Mouse (Mus musculus) Muller cell, postnatal 12 days (primary cell): ENCODE data around the gene Epb41l3.
"Not testable (repeated sequence)": the region's sequence is repeated elsewhere in the genome, so short reads cannot be mapped to it uniquely, and the experiment has no call there.

Experiments used
- DNase-seq: peaks from one replicate; pipeline ENCODE4 v3.0.0-alpha.2; 2015; ENCODE audit errors: inconsistent ontology term

Epb41l3 gene

DNA sequence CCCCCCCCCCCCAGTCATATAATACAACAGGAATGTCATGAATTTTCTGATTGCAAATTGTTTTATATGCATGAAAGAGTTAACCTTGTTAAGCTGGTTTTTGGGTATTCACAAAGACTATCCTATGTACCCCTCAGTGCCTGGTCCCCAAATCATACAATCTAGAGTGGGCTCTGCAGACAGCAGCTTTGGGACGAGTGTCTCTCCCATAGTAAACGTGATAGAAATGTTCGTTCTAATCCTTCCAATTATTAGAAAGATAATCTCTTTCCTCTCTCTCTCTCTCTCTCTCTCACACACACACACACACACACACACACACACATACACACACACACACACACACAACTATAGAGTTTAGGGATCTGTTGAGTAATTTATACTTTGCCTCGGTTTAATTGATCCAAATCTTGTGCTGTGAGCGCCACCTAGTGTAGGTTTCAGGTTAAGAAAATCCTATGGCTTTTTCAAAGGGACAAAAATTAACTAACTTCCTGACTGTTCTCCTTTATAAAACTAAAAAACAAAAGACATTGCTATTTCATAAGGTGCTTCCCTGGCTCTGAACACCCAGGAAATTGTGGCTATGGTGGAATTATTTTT is 30.4 kb downstream of the Epb41l3 start:
- DNase-seq: peak; percentile 36

GRCm38 (mm10) chr17:69109216-69109615 is 33.7 kb downstream of the Epb41l3 start:
- DNase-seq: peak; percentile 48

- DNase-seq: no peak
Observed at GRCm38 (mm10) chr17:69112232-69112631, 36.7 kb downstream of the Epb41l3 start.

DNA sequence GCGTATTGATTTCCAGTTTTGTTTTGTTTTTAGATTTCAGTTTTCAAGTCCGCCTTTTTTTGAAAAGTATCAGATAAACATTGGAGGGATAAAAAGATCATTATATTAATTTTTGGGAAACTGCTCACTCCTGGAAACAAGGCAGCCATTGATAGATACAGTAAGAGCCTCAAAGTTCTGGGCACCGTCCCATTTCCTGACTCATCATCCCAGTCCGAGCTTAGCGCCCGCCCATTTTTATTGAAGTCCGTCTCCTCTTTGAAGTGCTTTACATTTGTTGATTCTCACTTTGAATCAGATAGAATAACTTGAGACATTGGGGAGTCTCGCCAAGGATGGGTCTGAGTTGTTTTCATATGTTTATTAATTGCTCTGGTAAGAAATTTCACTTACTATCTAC is 43.7 kb downstream of the Epb41l3 start:
- peak; percentile 88 for DNase-seq

GRCm38 (mm10) chr17:69120533-69121358 is 45.3 kb downstream of the Epb41l3 start:
- peak; percentile 22 for DNase-seq

DNA sequence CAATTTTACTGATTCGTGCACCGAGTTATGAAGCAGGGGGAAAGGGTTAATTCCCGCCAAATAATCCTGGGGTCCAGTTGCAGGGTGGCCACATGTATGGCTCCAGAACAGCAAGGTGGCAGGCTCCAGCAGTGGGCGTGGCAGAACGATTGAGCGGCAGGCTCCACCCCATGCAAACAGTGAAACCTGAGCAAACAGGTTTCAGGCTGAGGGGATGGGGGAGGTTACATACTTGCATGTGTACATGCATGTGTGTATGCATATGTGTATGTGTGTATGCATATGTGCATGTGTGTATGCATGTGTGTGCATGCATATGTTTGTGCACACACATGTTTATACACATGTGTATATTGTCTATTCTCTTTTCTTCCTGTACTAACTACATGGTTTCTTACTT is 46.9 kb downstream of the Epb41l3 start:
- DNase-seq: not testable (repeated sequence)

DNA sequence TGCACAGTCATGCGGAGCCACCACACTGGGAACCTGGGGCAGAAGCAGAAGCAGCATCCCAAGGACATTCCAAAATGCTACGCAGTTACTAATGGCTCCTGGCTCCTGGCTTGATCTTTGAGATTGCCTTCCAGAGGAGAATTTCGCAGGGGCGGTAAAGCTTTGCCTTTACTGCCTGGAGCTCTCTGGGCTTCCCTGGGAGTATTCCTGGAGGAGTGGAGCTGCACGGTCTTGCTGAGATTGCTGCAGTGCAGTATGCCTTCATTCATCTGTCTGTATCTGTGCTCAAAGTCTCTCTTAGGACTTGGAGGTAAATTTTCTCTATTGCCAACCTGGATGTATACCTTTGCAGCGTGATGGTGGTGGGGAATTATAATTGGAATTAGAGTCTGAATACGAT is 52.0 kb downstream of the Epb41l3 start:
- DNase-seq: no peak

DNA sequence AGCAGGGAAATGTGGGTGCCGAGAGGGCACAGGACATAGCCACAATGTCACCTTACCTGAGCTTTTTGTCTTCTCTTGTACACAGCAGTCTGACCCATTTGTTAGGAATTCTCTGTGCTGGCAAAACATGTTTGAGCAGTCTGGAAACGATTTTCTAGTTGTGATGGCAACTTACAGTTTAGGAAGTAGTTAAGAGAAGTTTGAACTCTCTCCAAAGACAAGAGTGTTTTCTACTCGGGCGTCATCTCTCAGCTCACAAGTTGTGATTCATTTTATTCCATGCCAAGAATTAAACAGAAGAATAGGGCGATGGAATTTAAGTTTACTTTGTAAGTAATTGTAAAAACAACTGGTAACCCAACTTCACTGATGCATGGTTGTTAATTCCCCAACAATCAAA is 52.5 kb downstream of the Epb41l3 start:
- DNase-seq: peak; percentile 17

DNA sequence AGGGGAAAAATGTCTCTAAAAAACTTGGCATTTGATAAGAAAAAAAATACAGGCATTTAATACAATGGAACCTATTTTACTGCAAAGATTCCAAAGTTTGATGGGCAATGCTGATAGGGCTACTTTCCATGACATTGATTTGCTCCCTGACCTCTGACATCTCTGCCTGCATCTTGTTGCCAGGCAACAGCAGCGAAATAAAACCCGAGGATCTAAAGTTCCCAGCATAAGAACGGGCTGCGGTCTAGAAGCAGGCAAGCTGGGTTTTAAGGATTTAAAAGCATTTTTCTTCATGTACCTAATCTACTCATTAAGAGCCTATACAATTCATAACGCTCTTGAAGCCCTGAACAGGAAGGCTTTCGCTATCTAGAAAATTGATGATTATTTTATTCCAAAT is 54.0 kb downstream of the Epb41l3 start:
- DNase-seq: peak; percentile 24

GRCm38 (mm10) chr17:69143017-69143416 is 67.5 kb downstream of the Epb41l3 start:
- no peak for DNase-seq

- no peak for DNase-seq
Observed at GRCm38 (mm10) chr17:69150826-69151225, 75.3 kb downstream of the Epb41l3 start.

DNA sequence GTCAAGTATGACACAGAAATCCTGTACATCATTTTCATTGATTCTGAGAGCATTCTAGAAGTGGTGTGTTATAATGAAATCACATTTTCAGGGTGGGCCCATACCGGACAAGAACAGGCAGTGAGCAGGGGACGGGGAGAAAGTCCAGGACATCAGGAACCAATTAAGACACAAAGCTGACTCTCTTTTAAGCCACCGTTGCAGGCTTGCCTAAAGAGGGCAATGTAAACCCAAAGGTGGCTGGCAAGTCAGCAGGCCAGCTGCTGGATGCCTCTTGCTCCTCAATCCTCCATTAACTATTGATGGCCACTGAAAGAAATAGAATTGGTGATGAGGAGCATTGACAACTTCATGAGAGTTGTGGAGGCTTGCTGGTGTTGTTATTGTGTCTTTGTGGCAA is 75.8 kb downstream of the Epb41l3 start:
- DNase-seq: no peak

GRCm38 (mm10) chr17:69155034-69155433 is 79.6 kb downstream of the Epb41l3 start:
- peak; percentile 9 for DNase-seq

DNA sequence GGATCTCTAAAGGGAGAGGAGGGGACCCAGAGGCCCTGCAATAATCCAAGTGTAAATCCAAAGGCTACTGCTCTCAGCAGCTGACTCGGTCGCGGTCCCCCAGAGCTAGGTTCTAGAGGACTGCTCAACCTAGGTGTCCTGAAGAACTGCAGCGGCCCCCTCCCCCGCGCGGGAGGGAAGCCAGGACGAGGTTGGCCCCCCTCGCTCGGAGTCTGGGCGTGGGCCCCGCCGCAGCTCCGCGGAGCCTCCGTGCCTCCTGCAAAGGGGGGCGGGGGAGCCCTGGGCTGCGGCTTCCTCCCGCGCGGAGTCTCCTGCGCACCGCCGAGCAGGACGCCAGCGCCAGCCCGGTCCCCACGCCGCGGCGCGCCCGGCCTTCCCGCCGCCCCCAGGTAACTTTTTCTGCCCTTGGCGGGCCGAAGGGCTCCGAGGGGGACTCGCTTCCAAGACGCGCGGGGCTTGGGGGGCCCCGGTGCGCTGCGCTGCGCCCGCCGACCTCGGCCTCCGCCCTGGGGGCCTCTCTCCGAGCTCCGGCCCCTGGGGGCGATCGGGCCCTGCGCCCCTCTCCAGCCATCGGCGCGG is 81.1 kb downstream of the Epb41l3 start:
- DNase-seq: peak; percentile 68

DNA sequence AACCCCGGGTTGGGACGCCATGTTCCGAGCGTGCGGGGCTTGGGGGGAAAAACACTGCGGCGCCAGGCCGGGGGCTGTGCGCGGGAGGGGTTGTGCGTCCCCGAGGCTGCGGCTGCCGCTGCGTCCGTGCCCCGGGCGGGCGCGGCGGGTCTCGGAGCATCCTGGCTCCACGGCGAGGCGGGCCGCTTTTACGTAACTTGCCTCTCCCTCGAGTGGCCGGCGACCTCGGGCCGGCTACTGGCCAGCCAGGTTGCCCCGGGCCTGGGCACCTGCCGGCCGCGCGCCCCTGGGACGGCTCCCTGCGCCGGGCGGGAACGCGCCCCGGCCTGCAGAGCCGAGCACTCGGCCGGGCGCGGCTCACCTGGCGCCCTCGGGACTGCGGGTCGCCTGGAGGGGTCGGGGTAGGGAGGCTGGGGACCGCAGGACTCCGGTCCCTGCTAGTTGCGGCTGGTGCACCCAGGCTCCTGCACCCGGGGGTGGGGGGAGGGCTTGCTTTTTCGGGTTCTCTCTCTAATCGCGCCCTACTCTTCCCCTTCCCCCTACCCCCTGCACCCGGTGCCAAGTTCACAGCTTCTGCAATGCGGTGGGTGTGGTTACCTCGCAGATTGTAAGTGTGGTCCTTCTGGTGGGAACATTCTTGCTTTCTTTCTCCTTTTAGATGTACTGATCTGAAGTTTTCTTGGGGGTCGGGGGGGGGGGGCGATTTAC is 81.8 kb downstream of the Epb41l3 start:
- peak; percentile 52 for DNase-seq

DNA sequence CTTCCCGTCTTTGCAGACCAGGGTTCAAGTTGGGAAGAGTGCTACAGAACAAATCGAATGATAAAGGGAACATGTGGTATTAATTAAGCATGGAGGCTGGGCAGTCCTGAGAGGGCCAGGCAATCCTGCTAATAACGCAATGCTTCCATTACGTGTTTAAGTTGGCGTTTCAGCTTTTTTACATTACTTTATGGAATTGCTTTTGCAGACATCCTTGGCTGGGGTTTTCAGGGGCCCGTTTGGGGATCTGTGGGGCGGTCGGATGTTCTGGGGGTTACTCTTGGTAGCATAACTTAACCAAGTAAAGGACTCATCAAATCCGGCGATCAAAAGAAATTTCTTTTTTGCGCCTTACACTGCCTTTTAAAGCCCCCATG is 82.3 kb downstream of the Epb41l3 start:
- DNase-seq: no peak

DNA sequence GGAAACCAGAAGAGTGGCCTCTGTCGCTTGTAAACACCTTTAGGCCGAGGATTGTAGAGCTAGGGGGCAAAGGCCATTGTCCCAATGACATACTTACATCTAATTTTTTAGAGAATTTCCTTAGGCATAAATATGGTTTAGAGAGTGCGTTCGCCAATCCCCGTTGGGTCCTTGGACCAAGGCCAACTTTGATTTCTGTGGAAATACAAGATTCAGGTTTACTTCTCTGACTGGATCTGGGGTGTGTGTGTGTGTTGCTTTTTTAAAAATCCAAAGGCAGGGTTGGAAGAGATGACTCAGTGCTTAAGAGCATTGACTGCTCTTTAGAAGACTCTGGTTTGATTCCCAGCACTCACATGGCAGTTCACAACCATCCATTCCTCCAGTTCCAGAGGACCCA is 83.2 kb downstream of the Epb41l3 start:
- no peak for DNase-seq

DNA sequence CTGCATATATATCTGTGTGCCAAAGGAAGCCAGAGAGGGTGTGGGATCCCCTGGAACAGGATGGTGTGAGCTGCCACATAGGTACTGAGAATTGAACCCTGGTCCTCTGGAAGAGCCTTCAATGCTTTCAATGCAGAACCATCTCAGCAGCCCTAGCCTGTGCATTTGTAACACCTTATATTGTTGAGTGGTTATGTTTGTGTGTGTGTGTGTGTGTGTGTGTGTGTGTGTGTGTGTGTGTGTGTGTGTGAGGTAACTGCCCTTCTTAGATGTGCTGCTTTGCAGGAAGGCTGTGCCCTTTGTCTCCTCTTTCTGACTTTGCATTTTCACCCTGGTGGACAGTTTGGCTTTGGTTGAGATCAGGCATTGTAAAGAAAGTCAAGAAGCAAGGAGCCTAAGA is 87.2 kb downstream of the Epb41l3 start:
- no peak for DNase-seq

GRCm38 (mm10) chr17:69176949-69177501 is 101.5 kb downstream of the Epb41l3 start:
- peak; percentile 43 for DNase-seq

DNA sequence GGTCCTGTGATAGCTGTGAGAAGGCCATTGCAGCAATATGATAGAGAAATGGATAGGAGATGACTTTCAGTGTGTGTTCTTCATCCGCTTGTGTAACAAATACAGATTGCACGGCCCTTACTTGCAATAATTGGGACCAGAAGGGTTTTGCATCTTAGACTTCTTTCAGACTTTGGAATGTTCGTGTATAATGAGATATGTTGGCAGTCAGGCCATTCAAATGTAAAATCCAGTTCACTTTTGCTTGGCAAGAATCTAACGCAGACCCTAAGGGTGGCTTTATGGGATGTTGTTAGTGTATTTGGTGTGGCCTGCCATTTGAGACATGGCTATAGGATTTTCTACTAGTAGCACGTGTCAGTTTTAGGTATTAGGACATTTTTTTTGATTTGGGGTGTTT is 102.5 kb downstream of the Epb41l3 start:
- no peak for DNase-seq

DNA sequence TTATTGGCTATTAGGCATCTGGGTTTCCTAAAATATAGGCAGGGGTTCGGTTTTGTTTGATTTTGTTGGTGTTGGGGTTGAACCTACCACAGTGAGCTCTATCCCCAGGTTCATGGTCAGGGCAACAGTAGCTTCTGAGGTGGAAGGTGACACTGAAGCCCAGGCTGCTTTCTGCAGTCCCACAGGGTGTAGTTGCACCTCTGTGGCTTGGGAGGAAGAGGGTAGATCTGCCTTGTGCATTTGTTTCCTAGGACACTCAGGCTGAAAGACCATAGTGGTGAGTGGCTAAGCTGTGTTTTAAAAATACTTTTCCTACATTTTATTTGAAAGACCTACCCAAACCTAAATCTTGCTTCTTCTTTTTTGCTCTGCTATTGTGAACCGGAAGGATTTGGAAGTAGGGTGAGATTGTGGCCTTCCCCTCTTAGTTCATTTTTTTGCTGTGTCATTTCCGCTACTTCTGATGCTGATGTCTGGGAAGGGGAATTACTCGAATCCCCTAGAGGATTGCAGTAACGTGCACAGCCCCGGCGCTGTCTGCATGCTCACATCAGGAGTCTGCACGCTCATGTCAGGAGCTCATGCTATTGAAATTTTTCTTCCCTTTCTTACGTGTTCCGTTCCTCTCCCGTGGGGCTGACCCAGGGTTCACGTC is 105.5 kb downstream of the Epb41l3 start:
- DNase-seq: no peak
